Mouse (Mus musculus) left cerebral cortex, adult 9 months (tissue): Measurements from ENCODE around the gene Nme4.
"Not testable (repeated sequence)": the region's sequence is repeated elsewhere in the genome, so short reads cannot be mapped to it uniquely, and the experiment has no call there.

Source experiments
- DNase-seq, 2 experiments: peaks; one replicate each; pipeline ENCODE4 v3.0.0; 2022; ENCODE audit warnings: low spot score in 2 of 2

Gene Nme4

DNA sequence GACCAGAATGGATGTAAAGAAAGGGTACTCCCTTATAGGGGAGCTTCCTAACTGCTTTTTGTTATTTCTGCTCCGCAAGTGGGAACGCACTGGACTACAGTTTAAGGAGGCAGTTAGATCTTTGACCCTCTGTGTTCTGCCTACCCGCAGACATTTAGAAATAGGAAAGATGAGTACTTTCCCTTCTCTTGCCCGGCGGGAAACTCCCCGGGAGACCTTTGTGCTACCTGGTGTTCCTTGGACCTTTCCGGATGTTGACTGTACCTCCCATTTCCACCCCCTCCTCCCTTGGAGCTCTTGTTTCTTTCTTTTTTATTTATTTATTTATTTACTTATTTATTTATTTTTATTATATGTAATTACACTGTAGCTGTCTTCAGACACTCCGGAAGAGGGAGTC is 18.7 kb upstream of the Nme4 start:
- no peak for DNase-seq

DNA sequence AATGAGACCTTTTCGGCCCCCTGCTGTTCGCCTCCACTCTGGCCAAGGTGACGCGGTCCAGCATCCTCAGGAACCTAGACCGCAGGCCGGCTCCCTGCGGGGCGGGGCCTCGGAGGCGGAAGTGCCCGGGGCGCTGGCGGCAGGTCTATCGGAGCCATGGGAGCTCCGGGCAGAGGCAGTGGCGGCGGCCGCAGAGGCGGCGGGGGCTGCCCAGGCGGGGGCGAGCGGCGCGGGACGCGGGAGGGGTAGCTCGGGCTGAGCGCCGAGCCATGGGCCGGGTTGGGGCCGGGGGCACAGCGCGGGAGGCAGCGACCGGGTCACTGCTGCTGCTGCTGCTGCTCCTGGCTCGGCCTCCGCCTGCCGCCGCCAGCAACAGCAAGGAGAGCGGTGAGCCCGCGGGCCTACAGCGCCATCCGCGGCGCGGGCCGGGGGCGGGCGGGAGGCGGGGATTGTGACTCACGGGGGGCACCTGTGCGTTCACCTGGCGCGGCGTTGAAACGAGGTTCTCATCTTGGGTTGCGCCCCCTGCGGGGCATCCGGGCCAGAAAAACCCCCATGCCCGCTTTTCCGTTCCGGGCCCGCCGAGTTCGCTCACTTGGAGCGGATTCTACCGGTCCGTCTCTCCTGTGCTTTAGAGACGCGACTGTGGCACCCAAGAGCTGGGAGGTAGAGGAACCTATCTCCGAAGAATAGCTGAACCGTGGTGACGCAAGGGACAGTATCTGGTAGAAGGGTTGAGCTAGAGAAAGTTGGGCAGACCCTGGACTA is 18.0 kb upstream of the Nme4 start, which contains the start of gene Tmem8:
Tmem8 (plus strand) TSS at position 119 of the 768 bp plus-strand sequence.
- DNase-seq: peak in 1 of 2 experiments; percentile 70

GRCm38 (mm10) chr17:26112751-26113150 is 17.3 kb upstream of the Nme4 start:
- no peak for DNase-seq

GRCm38 (mm10) chr17:26111722-26112121 is 16.3 kb upstream of the Nme4 start:
- no peak for DNase-seq

- DNase-seq: no peak
Observed at GRCm38 (mm10) chr17:26111024-26111423, 15.6 kb upstream of the Nme4 start.

DNA sequence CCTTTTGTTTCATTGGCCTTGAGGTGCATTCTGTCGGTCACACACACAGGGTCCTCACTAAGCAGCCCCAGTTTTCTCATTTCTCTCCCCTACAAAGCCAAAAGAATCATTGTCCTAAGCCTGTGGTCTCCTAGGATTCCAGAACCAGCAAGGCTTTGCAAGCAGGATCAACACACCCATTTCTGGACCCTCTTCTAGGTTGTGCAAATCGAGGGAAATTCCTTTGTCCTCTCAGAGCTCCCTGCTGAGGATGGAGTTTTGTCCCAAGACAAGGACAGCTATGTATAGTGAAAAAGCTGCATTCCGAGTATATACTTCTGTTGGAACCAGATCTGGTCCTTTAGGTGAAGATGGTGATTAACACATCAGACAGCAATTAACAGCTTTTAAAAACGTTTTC is 14.8 kb upstream of the Nme4 start:
- DNase-seq: no peak

GRCm38 (mm10) chr17:26105619-26106018 is 10.2 kb upstream of the Nme4 start:
- no peak for DNase-seq

- DNase-seq: no peak
Observed at GRCm38 (mm10) chr17:26101478-26101877, 6.1 kb upstream of the Nme4 start.

DNA sequence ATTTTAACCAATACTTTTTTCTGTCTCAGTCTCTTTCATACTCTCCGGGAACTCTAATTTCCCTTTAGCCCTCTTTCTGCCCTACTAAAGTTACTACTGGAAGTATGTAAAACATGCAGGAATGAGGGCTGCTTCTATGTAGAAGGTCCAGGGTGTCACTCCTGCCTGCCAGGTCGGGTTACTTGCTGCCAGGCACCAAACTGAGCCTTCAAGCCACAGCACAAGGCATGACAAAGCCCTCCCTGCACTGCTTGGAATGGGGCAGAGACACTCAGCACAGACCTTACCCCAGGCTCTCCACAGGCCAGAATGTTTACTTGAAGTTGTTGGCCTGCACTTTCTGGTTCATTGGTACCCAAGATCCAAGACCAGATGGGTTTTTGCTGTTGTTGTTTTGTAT is 4.8 kb upstream of the Nme4 start:
- DNase-seq: no peak

GRCm38 (mm10) chr17:26099316-26099715 is 3.9 kb upstream of the Nme4 start:
- not testable (repeated sequence) for DNase-seq

- no peak for DNase-seq
Observed at GRCm38 (mm10) chr17:26098461-26098860, 3.1 kb upstream of the Nme4 start.

- no peak for DNase-seq
Observed at GRCm38 (mm10) chr17:26094531-26095110, 781 bp downstream of the Nme4 start.

- peak; percentile 69 to 91 for DNase-seq
Observed at GRCm38 (mm10) chr17:26089905-26090632, 5.3 kb downstream of the Nme4 start, which contains the start of gene Decr2. Gene Decr2, minus strand, starts transcription at chr17:26090337.

- no peak for DNase-seq
Observed at GRCm38 (mm10) chr17:26087059-26087564, 8.3 kb downstream of the Nme4 start.

GRCm38 (mm10) chr17:26080867-26081266 is 14.5 kb downstream of the Nme4 start:
- DNase-seq: no peak

DNA sequence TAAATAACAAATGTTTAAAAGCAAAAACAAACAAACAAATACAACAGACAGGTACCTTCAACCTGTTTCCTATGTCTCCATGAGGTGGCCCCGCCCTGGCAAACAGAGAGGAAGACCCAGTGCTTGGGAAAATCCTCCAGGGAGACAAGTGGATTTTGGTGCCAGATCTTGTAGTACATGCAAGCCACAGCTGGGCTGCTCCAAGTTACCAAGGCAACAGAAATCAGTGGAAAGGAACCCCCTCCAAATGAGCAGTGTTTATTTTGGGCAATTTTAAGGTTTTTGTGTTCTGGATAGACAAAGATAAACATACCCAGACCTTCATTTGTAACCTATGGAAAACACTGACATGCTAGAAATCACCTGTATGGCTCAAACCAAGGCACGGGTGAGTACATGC is 16.6 kb downstream of the Nme4 start:
- DNase-seq: no peak

DNA sequence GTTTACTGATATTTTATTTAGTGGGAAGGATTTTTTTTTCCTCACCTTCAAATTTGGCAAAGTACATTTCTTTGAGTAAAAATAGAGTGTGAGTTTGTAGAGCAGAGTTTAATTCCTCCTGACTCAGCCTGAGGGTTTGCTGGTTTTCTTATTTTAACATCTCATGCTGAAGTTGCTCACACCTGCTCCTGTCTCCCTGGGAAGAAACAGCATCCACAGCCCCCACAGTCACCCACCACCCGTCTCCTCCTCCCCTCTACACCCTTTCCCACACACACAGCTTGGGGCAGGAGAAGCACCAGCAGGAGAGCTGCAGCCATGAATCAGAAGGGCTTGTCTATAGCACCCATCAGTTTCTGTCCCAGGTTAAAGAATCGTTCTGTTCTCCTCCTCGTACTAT is 20.2 kb downstream of the Nme4 start:
- peak; percentile 78 to 83 for DNase-seq

- DNase-seq: no peak
Observed at GRCm38 (mm10) chr17:26070136-26070535, 25.3 kb downstream of the Nme4 start.

DNA sequence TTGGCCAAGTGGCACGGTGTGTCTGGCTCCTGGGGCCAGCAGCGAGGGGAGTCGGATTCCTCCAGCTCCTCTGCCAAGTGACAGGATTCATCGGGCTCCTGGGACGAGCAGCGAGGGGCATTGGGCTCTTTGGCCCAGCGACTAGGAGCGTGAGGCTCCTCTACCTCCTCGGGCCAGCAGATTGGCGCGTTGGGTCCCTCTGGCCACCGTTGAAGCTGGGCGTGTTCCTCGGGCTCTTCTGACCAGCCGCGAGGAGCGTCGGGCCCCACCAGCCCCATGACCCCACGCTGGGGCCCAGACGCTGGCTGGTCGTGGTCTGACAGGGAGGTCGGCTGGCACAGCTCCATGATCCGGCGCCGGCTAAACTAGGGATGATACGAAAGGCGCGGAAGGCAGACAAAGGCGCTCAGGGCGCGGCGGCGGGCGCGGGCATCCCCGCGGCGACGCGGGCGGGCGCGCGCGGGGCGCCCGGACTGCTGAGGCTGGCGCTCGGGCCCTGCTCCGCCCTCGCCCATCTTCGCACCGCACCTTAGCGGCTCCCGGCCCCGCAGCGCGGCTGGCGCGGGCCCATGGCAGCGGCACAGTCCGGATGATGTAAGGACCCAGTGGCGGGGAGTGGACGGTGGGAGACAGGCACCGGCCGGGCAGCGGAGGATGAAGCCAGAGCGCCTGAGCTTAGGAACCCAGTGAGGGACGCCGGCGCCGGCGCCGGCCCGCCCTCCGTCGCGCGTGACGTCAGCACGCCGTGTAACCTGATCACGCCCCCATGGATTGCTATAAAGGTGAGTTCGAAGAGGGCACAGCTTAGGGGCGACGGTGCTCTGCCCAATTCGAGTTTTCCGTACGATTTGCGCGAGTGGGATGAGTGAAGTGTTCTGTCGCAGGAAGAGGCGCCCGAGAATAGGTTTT is 26.3 kb downstream of the Nme4 start, which contains the start of gene Rab11fip3:
Rab11fip3 (minus strand) TSS at position 725 of the 909 bp plus-strand sequence.
- DNase-seq: peak in 1 of 2 experiments; percentile 79

DNA sequence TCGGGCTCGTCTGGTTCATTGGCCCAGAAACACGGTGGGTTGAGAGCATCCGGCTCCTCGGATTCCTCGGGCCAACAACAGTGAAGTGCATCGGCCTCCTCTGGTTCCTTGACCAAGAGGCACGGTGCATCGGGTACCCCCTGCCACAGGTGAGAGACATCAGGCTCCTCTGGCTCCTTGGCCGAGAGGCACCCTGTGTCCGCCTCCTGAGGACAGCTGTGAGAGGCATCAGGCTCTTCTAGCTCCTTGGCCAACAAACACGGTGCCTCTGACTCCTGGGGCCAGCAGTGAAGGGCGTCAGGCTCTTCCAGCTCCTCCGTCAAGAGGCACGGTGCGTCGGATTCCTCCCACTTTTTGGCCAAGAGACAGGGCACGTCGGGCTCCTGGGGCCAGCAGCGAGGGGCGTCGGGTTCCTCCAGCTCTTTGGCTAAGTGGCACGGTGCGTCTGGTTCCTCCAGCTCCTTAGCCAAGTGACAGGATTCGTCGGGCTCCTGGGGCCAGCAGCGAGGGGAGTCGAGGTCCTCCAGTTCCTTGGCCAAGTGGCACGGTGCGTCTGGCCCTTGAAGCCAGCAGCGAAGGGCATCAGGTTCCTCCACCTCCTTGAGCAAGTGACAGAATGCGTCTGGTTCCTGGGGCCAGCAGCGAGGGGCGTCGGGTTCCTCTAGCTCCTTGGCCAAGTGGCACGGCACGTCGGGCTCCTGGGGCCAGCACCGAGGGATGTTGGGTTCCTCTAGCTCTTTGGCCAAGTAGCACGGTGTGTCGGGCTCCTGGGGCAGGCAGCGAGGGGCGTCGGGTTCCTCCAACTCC is 27.2 kb downstream of the Nme4 start:
- no peak for DNase-seq
